Mouse (Mus musculus) liver (tissue): ENCODE measurements around the gene Fkbp1a.

Experiments used
- DNase-seq: peaks from one replicate; pipeline ENCODE4 v3.0.0-alpha.2; 2020; ENCODE audit warnings: mixed read lengths

The Fkbp1a gene

GRCm38 (mm10) chr2:151549615-151550121 is 7.4 kb downstream of the Fkbp1a start:
- no peak for DNase-seq

GRCm38 (mm10) chr2:151562930-151563921 is 20.9 kb downstream of the Fkbp1a start:
- peak; percentile 29 for DNase-seq

- DNase-seq: no peak
These were observed 21.7 kb downstream of the Fkbp1a start for GRCm38 (mm10) chr2:151564006-151564405.

GRCm38 (mm10) chr2:151564986-151565385 is 22.7 kb downstream of the Fkbp1a start:
- DNase-seq: no peak

GRCm38 (mm10) chr2:151566856-151567255 is 24.6 kb downstream of the Fkbp1a start:
- no peak for DNase-seq

- no peak for DNase-seq
These were observed 27.2 kb downstream of the Fkbp1a start for GRCm38 (mm10) chr2:151569452-151569851.

GRCm38 (mm10) chr2:151571873-151572700 is 29.8 kb downstream of the Fkbp1a start, which contains the start of gene Sdcbp2:
Gene Sdcbp2, plus strand, starts transcription at chr2:151572622.
- no peak for DNase-seq

GRCm38 (mm10) chr2:151573667-151574066 is 31.4 kb downstream of the Fkbp1a start:
- DNase-seq: no peak

GRCm38 (mm10) chr2:151574607-151575006 is 32.3 kb downstream of the Fkbp1a start:
- DNase-seq: no peak

GRCm38 (mm10) chr2:151575119-151575698 is 32.9 kb downstream of the Fkbp1a start:
- DNase-seq: no peak

- DNase-seq: peak; percentile 76
These were observed 33.6 kb downstream of the Fkbp1a start for GRCm38 (mm10) chr2:151575699-151576389.

GRCm38 (mm10) chr2:151579183-151579582 is 36.9 kb downstream of the Fkbp1a start:
- DNase-seq: no peak

GRCm38 (mm10) chr2:151580945-151581344 is 38.7 kb downstream of the Fkbp1a start:
- no peak for DNase-seq

GRCm38 (mm10) chr2:151585934-151586333 is 43.7 kb downstream of the Fkbp1a start:
- DNase-seq: no peak

- no peak for DNase-seq
These were observed 44.5 kb downstream of the Fkbp1a start for GRCm38 (mm10) chr2:151586807-151587206.

GRCm38 (mm10) chr2:151587306-151587705 is 45.0 kb downstream of the Fkbp1a start:
- DNase-seq: no peak

GRCm38 (mm10) chr2:151598068-151598467 is 55.8 kb downstream of the Fkbp1a start:
- DNase-seq: no peak

- DNase-seq: no peak
These were observed 59.8 kb downstream of the Fkbp1a start for GRCm38 (mm10) chr2:151602106-151602505.

GRCm38 (mm10) chr2:151603630-151604029 is 61.3 kb downstream of the Fkbp1a start:
- no peak for DNase-seq

GRCm38 (mm10) chr2:151605437-151605987 is 63.2 kb downstream of the Fkbp1a start:
- DNase-seq: peak; percentile 10

- no peak for DNase-seq
These were observed 66.2 kb downstream of the Fkbp1a start for GRCm38 (mm10) chr2:151608435-151608834.

- DNase-seq: no peak
These were observed 67.7 kb downstream of the Fkbp1a start for GRCm38 (mm10) chr2:151609974-151610373.
